Mouse (Mus musculus): Measurements from ENCODE around the gene Lpar1. TPM values are rescaled to one million over a fixed set of nuclear protein-coding genes. Genes with fewer than 3 reads are reported as not detected.
"Not testable (repeated sequence)": the region's sequence is repeated elsewhere in the genome, so short reads cannot be mapped to it uniquely, and the experiment has no call there.

Gene Lpar1
- polyA plus RNA-seq, 1 experiment = 32.8 TPM

GRCm38 (mm10) chr4:58546441-58547272, 7.0 kb downstream of the Lpar1 start:
- DNase-seq (ENCODE audit: low read depth, low spot score) = no peak
- WGBS = 31% methylated on average over 11 of the region's 11 CpGs

GRCm38 (mm10) chr4:58545888-58546432, 7.7 kb downstream of the Lpar1 start:
- DNase-seq (ENCODE audit: low read depth, low spot score) = no peak
- 22% methylated on average over 9 of the region's 9 CpGs for WGBS

DNA sequence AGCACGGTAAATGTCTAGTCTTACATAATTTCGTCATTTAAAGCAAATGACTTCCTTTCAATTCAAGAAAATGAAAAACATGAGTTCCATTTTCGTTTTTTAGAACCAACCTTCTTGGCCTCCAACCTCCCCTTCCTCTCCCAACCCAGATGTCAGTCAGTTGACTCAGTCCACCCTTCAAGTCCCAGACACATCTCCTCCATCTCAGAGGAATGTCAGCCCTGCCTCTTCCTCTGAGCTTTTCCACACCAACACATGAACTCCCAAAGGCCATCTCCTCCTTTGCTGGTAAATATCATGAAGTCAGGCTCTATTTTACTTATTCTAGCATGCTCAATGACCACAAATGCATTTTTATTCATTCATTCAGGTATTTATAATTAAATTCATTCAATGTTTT, 10.5 kb downstream of the Lpar1 start:
- 90% methylated on average over 3 of the region's 3 CpGs for WGBS
- DNase-seq (ENCODE audit: low read depth, low spot score) = no peak

DNA sequence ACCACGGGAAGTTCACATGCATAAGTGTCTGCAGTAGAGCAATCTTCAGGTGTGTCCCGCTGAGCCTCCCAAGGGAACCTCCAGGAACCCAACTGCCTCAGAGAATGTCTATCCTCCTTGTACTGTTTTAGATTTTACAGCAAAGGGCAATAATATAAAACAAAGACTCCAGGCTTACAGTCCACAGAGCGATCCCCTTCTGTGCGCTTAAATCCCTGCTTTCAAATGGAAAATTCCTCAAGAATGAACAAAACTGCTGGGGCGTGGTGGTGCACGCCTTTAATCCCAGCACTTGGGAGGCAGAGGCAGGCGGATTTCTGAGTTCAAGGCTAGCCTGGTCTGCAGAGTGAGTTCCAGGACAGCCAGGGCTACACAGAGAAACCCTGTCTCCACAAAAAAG, 11.0 kb downstream of the Lpar1 start:
- WGBS = 88% methylated on average over 7 of the region's 7 CpGs
- DNase-seq (ENCODE audit: low read depth, low spot score) = not testable (repeated sequence)

GRCm38 (mm10) chr4:58540841-58541240, 12.9 kb downstream of the Lpar1 start:
- WGBS = 68% methylated on average over 3 of the region's 3 CpGs
- no peak for DNase-seq (ENCODE audit: low read depth, low spot score)

GRCm38 (mm10) chr4:58540385-58540784, 13.3 kb downstream of the Lpar1 start:
- 82% methylated on average over 8 of the region's 8 CpGs for WGBS
- DNase-seq (ENCODE audit: low read depth, low spot score) = no peak

DNA sequence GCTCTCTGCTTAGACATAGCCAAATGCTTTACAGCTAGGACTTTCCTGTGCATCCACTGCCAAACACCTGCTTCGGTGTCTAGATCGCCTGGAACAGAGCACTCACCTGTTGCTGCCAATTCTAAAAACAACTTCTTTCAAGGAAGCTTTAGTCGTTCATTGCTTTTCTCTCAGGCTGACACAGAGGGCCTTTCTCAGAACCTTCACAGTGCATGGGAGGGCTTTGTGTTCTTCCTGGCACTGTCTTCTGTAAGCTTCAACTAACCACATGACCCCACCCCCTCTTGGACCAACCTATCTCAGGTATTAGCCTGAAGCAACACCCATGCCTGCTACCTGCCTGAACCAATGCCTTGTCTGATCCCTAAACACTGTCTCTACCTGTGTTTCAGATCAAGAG, 15.0 kb downstream of the Lpar1 start:
- DNase-seq (ENCODE audit: low read depth, low spot score) = no peak
- 35% methylated on average over 3 of the region's 3 CpGs for WGBS

GRCm38 (mm10) chr4:58535754-58536153, 17.9 kb downstream of the Lpar1 start:
- WGBS = 84% methylated on average over 6 of the region's 6 CpGs
- DNase-seq (ENCODE audit: low read depth, low spot score) = no peak

GRCm38 (mm10) chr4:58534726-58535350, 18.9 kb downstream of the Lpar1 start:
- no peak for DNase-seq (ENCODE audit: low read depth, low spot score)
- WGBS = 48% methylated on average over 15 of the region's 15 CpGs

GRCm38 (mm10) chr4:58534141-58534571, 19.5 kb downstream of the Lpar1 start:
- DNase-seq (ENCODE audit: low read depth, low spot score) = no peak
- WGBS = 19% methylated on average over 13 of the region's 13 CpGs

DNA sequence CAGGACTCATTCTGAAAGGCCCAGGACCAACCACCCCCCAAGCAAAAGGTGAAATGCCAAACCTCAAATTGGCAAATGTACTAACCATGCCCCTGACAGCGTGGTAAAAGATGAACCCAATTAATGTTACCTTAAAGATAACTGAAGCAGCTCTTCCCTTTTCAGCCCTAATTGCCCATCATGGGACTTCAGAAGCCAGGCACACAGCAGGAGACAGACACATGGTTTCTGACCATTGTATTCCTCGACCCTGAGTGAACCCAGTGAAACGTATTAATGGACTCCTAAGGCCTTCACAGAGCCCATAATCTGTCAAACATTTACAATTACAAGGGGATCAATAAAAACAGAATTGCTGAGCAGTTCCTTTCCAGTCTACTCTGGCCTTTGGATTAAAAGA, 20.2 kb downstream of the Lpar1 start:
- WGBS = 23% methylated on average over 3 of the region's 3 CpGs
- DNase-seq (ENCODE audit: low read depth, low spot score) = no peak

GRCm38 (mm10) chr4:58532326-58532725, 21.4 kb downstream of the Lpar1 start:
- WGBS = 66% methylated on average over 3 of the region's 3 CpGs
- DNase-seq (ENCODE audit: low read depth, low spot score) = no peak

- WGBS = 36% methylated on average over 5 of the region's 5 CpGs
- no peak for DNase-seq (ENCODE audit: low read depth, low spot score)
Observed at GRCm38 (mm10) chr4:58530706-58531105, 23.0 kb downstream of the Lpar1 start.

DNA sequence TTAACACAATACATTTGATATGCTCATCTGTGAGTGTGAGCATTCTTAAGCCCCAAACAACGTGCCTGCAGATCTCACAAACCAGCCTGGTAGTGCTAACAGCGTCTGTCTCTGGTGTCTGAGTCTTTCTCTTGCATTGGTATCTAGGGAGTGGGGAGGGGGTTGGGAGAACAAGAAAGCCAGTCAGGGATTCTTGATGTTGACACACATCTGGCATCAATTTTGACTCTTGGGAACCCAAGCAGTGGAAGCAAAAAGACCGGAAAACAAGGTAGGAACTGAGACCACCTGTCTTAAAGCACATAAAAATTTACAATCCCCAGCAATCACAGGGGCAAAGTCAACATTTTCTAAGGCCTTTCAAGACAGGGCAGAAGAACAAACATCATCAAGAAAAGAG, 23.4 kb downstream of the Lpar1 start:
- no peak for DNase-seq (ENCODE audit: low read depth, low spot score)
- WGBS = 25% methylated on average over 3 of the region's 3 CpGs

GRCm38 (mm10) chr4:58527852-58528251, 25.8 kb downstream of the Lpar1 start:
- no peak for DNase-seq (ENCODE audit: low read depth, low spot score)
- 21% methylated on average over 3 of the region's 3 CpGs for WGBS

GRCm38 (mm10) chr4:58521137-58521536, 32.6 kb downstream of the Lpar1 start:
- WGBS = 80% methylated on average over 8 of the region's 8 CpGs
- no peak for DNase-seq (ENCODE audit: low read depth, low spot score)

- WGBS = 84% methylated on average over 5 of the region's 5 CpGs
- DNase-seq (ENCODE audit: low read depth, low spot score) = no peak
Observed at GRCm38 (mm10) chr4:58520531-58520930, 33.2 kb downstream of the Lpar1 start.

GRCm38 (mm10) chr4:58519891-58520290, 33.8 kb downstream of the Lpar1 start:
- WGBS = 81% methylated on average over 4 of the region's 4 CpGs
- no peak for DNase-seq (ENCODE audit: low read depth, low spot score)

- no peak for DNase-seq (ENCODE audit: low read depth, low spot score)
- whole genome bisulfite sequencing = 75% methylated on average over 9 of the region's 9 CpGs
Observed at GRCm38 (mm10) chr4:58518215-58518988, 35.3 kb downstream of the Lpar1 start.

DNA sequence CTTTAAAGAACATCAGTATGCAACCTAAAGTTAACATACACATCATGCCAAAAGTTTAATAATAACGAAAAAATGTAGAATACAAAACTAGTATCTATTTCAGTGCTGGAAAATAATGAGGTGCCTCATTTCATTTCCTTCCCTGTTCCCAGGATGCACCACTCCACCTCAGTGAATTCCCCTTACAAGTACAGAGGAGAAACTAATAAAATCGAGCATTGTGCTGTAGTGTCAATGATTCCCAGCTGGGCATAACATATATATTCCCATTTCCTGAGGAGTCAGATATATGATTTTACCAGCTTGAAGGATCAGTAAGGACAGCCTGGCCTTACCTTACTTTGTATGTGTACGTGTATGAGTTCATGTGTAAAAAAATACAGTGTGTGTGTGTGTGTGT, 36.9 kb downstream of the Lpar1 start:
- WGBS = 62% methylated on average over 3 of the region's 3 CpGs
- no peak for DNase-seq (ENCODE audit: low read depth, low spot score)

Data from large intestine, adult 2 months (tissue).